Mouse (Mus musculus) hindbrain, embryonic 16.5 days (tissue): ENCODE measurements around the gene Olfr523. TPM values are rescaled to one million over a fixed set of nuclear protein-coding genes. Genes with fewer than 3 reads are reported as not detected.

Source experiments
- ATAC-seq: fragments of 200-750 bp; cut with Nextera tagmentation; 2 replicates; pipeline ENCODE4 v1.8.0; 2017; ENCODE audit warnings: moderate TSS enrichment, moderate library complexity
- H3K27ac ChIP-seq: fragments of 300-500 bp; sonication (generic); 2 replicates; pipeline ENCODE4 v1.5.1; 2014; ENCODE audit warnings: low read depth, mild to moderate bottlenecking, control low read depth, low read length, moderate library complexity
- H3K27me3 ChIP-seq: fragments of 300-500 bp; sonication (generic); replicated peaks from 2 replicates; pipeline ENCODE4 v1.6.1; 2014; ENCODE audit warnings: low read length; ENCODE audit not compliant: control insufficient read depth, insufficient read depth
- H3K36me3 ChIP-seq: fragments of 300-500 bp; sonication (generic); 2 replicates; pipeline ENCODE4 v1.6.1; 2014; ENCODE audit warnings: mild to moderate bottlenecking, low read length, moderate library complexity, mixed read lengths; ENCODE audit not compliant: control insufficient read depth, insufficient read depth
- H3K4me1 ChIP-seq: fragments of 300-500 bp; sonication (generic); 2 replicates; pipeline ENCODE4 v1.6.1; 2014; ENCODE audit warnings: low read depth, low read length; ENCODE audit not compliant: control insufficient read depth, insufficient read depth
- H3K4me2 ChIP-seq: fragments of 300-500 bp; sonication (generic); 2 replicates; pipeline ENCODE4 v1.6.1; 2014; ENCODE audit warnings: mild to moderate bottlenecking, low read length, control low read depth, moderate library complexity
- H3K4me3 ChIP-seq: fragments of 300-500 bp; sonication (generic); 2 replicates; pipeline ENCODE4 v1.5.1; 2014; ENCODE audit warnings: mild to moderate bottlenecking, low read length, control low read depth, moderate library complexity
- H3K9ac ChIP-seq: fragments of 300-500 bp; sonication (generic); 2 replicates; pipeline ENCODE4 v1.6.1; 2014; ENCODE audit warnings: low read depth, mild to moderate bottlenecking, control low read depth, low read length, moderate library complexity
- H3K9me3 ChIP-seq: fragments of 300-500 bp; sonication (generic); 2 replicates; pipeline ENCODE4 v1.6.1; 2014; ENCODE audit warnings: mild to moderate bottlenecking, low read length, moderate library complexity; ENCODE audit not compliant: control insufficient read depth
- WGBS: fragments of 180-500 bp; shearing (Covaris S2); extraction: QIAGEN DNeasy Blood & Tissue Kit; methylation state at CpG from one replicate; pipeline ENCODE4 v1.1.7; 2014; 5-methylcytosine and 5-hydroxymethylcytosine counted together
- polyA plus RNA-seq: library from polyadenylated mRNA; unstranded; fragments of >200 nt; fragmentation: Nextera tagmentation; extraction: Ambion mirVana; gene quantifications from 2 replicates; pipeline ENCODE4 v1.2.1, GENCODE M21; 2015

Olfr523 gene
- polyA plus RNA-seq, 1 experiment from 2014 or later, result not detected

DNA sequence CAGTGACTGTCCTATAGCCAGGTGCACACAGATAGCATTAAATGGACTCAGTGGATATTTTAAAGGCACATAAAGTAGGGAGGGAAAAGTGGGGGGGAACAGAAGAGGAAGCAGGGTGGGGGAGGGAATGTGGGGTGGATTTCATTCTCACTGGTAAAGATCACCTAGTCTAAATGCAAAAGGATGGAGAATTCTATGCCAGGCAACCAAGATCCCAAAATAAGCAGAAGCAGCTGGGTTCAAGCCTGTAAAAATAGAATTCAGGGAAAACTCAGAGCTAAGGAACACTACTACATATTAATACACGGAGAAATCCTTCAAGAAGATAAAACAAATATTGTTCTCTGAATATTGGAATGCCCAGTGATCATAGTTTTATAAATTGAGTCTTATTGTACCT is 5.1 kb upstream of the Olfr523 start:
- Histone ChIP-seq H3K9ac (no peak overlapping the region), H3K36me3 (no peaks in the 10 kb centered on the region), H3K27me3 (no peaks in the 10 kb centered on the region), H3K9me3 (no peaks in the 10 kb centered on the region), H3K4me2 (no peak overlapping the region), H3K4me3 (no peak overlapping the region), H3K27ac (no peak overlapping the region), H3K4me1 (no peaks in the 10 kb centered on the region)
- 75% methylated on average over 1 of the region's 1 CpGs for WGBS
- no peak for ATAC-seq

DNA sequence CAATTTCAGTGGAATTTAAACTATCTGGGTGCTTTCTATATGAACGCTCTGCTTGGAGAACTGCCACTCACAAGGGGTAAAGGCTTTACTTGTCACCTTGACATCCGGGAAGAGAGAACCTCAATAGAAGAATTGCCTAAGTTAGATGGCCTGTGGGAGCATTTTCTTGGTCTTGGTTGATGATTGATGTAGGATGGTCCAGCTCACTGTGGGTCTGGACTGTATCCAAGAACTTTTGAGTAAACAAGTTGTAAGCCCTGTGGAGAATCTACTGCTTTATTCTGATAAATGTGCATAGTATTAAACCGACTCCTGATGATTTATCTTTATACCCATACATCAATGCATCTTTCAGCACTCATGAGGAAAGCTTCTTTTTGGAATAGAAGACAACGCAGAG is 3.6 kb upstream of the Olfr523 start:
- ATAC-seq, result no peak
- Histone ChIP-seq H3K36me3 (no peaks in the 10 kb centered on the region), H3K4me1 (no peaks in the 10 kb centered on the region), H3K4me3 (no peak overlapping the region), H3K27me3 (no peaks in the 10 kb centered on the region), H3K9me3 (no peaks in the 10 kb centered on the region), H3K27ac (no peak overlapping the region), H3K4me2 (no peak overlapping the region), H3K9ac (no peak overlapping the region)
- 80% methylated on average over 4 of the region's 4 CpGs for WGBS

DNA sequence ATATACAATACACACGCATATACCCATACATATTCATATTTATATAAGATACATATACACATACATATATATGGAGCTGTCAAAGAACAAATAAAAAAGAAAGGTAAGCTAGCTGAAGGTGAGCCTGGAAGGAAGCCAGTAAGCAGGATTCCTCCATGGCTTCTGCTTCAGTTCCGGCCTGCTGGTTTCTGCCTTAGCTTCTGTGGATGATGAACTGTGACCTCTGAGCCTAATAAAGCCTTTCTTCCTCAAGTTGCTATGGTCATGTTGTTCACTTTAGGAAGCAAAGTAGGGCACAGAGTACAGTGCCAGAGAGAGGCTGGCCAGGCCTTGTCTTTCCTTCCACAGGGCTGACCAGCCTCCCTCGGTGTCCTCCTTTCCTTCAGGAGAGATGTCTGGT is 2.2 kb upstream of the Olfr523 start:
- no peak overlapping the region for H3K4me2 ChIP-seq
- no peak overlapping the region for H3K4me3 ChIP-seq
- H3K27me3 ChIP-seq, result no peaks in the 10 kb centered on the region
- no peaks in the 10 kb centered on the region for H3K36me3 ChIP-seq
- ATAC-seq, result no peak
- no peaks in the 10 kb centered on the region for H3K4me1 ChIP-seq
- WGBS, result 97% methylated on average over 3 of the region's 3 CpGs
- no peaks in the 10 kb centered on the region for H3K9me3 ChIP-seq
- H3K27ac ChIP-seq, result no peak overlapping the region
- no peak overlapping the region for H3K9ac ChIP-seq

DNA sequence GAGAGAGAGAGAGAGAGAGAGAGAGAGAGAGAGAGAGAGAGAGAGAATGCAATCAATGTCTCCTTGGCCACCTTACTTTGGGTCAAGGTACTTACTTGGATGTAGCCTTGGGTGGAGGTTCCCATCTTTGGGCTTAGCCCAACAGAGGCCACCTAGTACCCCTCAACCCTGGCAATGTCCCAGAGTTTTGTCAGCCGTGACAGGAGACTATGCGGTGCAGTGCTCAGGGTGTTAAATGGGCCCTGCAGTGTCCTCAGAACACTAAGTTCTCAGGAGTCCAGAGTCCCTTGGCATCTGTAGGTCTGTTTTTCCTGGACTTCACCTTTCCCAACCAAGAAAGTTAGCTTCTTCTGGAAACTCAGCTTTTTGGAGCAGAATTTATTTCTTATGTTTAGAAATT is 6.2 kb downstream of the Olfr523 start:
- Histone ChIP-seq H3K9me3 (no peaks in the 10 kb centered on the region), H3K9ac (no peak overlapping the region), H3K27ac (no peak overlapping the region), H3K4me3 (no peak overlapping the region), H3K4me1 (no peaks in the 10 kb centered on the region), H3K36me3 (no peaks in the 10 kb centered on the region), H3K27me3 (no peaks in the 10 kb centered on the region), H3K4me2 (no peak overlapping the region)
- ATAC-seq, result no peak
- WGBS, result 80% methylated on average over 2 of the region's 2 CpGs

DNA sequence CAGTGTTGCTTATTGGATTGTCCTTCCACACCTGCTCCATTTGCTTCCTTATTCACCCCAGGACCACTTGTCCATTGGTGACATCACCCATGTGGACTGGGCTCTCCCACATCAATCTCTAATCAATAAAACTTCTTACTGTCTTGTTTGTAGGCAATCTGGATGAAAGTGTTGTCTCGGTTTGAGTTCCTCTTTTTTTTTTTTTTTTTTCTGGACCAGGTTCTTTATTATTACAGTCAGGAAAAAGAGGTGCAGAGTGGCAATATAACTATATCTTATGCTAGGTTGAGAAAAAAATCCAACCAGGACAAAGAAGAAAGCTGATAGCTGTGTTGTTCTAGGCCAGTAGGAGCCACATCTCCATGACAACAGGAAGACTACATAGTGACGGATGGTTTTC is 7.7 kb downstream of the Olfr523 start:
- no peak overlapping the region for H3K4me2 ChIP-seq
- no peak overlapping the region for H3K27ac ChIP-seq
- no peaks in the 10 kb centered on the region for H3K27me3 ChIP-seq
- H3K9ac ChIP-seq, result no peak overlapping the region
- H3K4me3 ChIP-seq, result no peak overlapping the region
- H3K4me1 ChIP-seq, result no peaks in the 10 kb centered on the region
- H3K9me3 ChIP-seq, result no peaks in the 10 kb centered on the region
- no peak for ATAC-seq
- H3K36me3 ChIP-seq, result no peaks in the 10 kb centered on the region
- 88% methylated on average over 2 of the region's 2 CpGs for WGBS

DNA sequence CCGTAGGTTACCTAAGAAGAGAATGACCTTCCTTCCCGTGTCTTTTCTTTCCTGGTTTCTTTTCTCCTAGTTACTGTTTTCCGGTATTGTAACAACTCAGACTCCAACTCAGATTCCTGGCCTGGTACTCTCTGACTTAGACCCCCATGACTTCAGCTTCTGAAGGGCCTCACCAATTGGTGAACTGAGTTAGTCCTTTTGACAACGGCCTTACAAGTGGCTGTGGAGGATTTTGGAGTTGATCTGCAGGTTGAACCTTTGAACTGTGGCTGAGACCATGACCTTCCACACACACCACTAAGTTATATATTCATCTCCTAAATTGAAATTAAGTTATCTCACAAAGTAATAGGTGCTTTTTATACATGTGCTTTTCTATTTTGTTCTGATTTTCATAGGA is 11.2 kb downstream of the Olfr523 start:
- H3K9me3 ChIP-seq, result no peaks in the 10 kb centered on the region
- no peak overlapping the region for H3K27ac ChIP-seq
- 93% methylated on average over 4 of the region's 4 CpGs for WGBS
- no peaks in the 10 kb centered on the region for H3K36me3 ChIP-seq
- no peak overlapping the region for H3K9ac ChIP-seq
- H3K4me2 ChIP-seq, result no peak overlapping the region
- H3K4me1 ChIP-seq, result no peaks in the 10 kb centered on the region
- ATAC-seq, result no peak
- H3K27me3 ChIP-seq, result no peaks in the 10 kb centered on the region
- no peak overlapping the region for H3K4me3 ChIP-seq

DNA sequence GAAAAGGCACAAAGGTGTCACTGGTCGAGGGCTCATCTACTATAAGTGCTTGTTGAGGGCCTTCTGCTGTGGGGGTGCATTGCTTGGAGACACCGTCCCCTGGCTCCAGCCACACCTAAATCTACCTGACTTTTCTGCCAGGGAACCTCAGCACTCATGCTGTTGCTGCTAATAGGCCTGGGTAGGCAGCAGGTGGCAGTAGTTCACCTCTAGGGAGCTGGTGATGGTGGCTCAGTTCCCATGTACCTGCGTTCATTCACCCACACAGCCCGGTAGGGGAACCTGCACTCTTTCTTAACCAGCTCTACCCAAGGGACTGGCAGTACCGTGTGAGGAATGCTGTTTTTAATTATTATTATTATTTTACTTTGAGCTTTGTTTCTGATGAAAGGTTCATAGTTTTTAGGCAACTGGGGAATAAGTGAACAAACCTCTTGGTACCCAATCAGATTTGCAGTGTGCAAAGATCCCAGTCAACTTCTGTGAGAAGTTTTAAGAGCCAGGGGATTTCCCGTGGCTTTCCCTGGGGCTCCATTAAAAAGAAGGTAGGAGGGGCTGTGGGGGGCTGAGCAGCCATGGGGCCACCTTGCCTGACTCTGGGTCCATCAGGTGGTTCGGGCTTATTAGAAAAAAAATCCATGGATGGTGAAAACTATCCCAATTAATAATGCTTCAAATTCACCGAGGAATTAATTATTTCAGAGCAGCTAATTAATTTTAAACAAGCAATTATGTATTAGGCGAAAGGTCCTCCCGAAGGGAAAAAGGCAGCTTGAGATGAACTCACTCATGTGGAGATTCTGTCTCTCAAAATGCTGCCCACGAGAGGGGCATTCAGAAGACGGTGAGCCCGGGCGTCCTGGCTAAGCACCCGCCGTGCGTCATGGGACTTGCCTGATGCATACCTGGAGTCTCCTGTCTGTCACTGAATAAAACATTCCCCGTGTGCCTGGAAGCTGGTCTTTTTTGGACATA is 13.9 kb downstream of the Olfr523 start:
- H3K4me2 ChIP-seq, result no peak overlapping the region
- WGBS, result 65% methylated on average over 18 of the region's 18 CpGs
- H3K4me1 ChIP-seq, result no peaks in the 10 kb centered on the region
- no peaks in the 10 kb centered on the region for H3K36me3 ChIP-seq
- ATAC-seq, result no peak
- no peaks in the 10 kb centered on the region for H3K9me3 ChIP-seq
- H3K27me3 ChIP-seq, result no peaks in the 10 kb centered on the region
- H3K4me3 ChIP-seq, result no peak overlapping the region
- H3K27ac ChIP-seq, result no peak overlapping the region
- H3K9ac ChIP-seq, result no peak overlapping the region

DNA sequence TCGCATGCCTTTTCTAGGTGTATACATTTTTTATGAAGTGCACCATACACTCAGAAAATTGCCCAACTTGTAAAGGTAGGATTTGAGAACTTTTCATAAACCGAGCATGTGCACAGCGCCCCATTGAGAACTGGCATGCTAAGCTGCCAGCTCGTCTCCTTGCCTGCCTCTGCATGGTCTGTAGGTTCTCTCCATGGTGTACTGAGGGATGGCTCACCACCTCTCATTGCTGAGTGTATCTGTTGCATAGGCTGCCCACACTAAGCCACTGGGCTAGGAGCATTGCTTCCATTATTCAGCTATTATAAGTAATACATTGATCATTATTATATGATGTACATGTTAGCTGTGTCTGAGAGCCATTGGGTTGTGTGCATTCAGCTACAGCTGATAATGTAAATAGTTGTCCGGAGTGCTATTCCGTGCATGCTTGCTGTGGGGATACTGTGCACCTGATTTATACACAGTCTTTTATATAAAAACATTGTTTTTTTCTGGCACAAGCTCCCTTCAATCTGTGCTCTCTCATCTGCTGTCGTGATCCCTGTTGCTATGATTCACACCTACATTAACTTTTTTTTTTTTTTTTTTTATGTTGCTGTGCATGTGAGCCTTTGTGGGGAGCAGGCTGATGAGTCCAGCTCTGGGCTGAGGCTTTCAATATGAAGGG is 14.8 kb downstream of the Olfr523 start:
- no peak for ATAC-seq

More for the DNA sequence above, 14.8 kb downstream of the Olfr523 start:
- H3K27me3 ChIP-seq, result no peaks in the 10 kb centered on the region
- no peak overlapping the region for H3K9ac ChIP-seq
- no peaks in the 10 kb centered on the region for H3K4me1 ChIP-seq
- H3K27ac ChIP-seq, result no peak overlapping the region
- no peaks in the 10 kb centered on the region for H3K36me3 ChIP-seq
- no peak overlapping the region for H3K4me3 ChIP-seq
- 77% methylated on average over 7 of the region's 7 CpGs for WGBS
- H3K4me2 ChIP-seq, result no peak overlapping the region
- H3K9me3 ChIP-seq, result no peaks in the 10 kb centered on the region
